Mouse (Mus musculus): ENCODE data around the gene Smyd3. TPM values are rescaled to one million over a fixed set of nuclear protein-coding genes. Genes with fewer than 3 reads are reported as not detected.

Gene Smyd3
- total and polyA plus RNA-seq, 2 experiments from 2014 or later, result 15.8 to 28.4 TPM

DNA sequence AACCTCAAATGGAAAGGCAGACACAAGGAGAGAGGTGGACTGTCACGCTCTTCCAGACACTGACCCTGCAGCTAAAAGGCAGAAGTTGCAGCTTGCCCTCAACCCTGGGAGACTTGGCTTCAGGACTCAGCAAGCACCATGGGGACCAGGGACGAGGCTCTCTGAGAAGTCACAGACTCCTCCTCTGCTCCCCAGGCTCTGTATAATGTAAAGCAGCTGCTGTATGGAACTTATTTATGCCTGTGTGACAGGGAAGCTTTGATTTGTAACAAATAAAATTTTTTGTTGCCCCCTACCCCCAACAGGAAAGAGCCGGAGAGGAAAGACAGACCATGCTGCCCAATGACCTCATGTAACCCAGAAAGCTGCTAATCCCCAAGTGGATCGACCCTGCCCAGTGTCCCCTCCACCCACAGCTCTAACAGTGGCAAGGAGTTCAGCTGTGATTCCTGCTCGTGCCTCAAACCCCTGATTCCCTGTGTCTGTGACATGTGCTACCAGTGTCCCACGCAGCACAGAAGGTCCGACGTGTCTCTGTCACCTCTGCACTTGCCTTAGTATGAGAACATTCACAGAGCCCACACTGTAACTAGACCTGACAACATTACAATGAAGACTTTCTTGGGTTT is 539.1 kb downstream of the Smyd3 start:
- DNase-seq (ENCODE audit: low spot score) (no peak), ATAC-seq (ENCODE audit: low FRiP score) (no peak)
- Histone ChIP-seq H3K4me3 (ENCODE audit: low read depth, low read length) (no peak overlapping the region), H3K27ac (ENCODE audit: low read depth, low read length) (no peak overlapping the region), H3K9ac (replicated peaks; ENCODE audit: low read length, poor library complexity, severe bottlenecking) (no peak overlapping the region), H3K4me1 (ENCODE audit: insufficient read depth, low read length) (no peaks in the 10 kb centered on the region), H3K27me3 (ENCODE audit: insufficient read depth, low read length) (no peaks in the 10 kb centered on the region), H3K4me2 (ENCODE audit: low read depth, low read length, poor library complexity, severe bottlenecking) (no peak overlapping the region), H3K9me3 (ENCODE audit: low read length) (no peaks in the 10 kb centered on the region), H3K36me3 (ENCODE audit: insufficient read depth, low read length) (no peaks in the 10 kb centered on the region)
- TF ChIP-seq CTCF (IDR thresholded peaks at IDR 0.05), result no peak
- WGBS, result 56% methylated on average over 8 of the region's 8 CpGs

DNA sequence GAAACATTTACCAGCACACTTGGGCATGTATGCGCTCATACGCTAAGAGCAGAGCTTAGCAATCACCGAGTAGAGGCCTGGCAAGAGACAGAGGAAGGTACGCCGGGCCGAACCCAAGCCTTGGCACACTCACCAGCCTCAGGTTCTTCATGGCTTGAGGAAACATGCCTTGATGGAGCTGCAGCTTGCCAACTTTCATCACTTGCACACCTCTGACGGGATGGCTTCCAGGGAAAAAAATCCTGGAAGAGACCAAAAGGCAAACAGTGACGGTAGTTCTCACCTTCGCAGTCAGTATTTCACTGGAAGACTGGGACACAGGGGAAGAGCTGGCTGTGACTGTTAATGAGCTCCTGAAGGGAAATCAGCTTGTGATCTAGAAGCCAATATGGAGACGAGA is 545.8 kb downstream of the Smyd3 start:
- Histone ChIP-seq H3K36me3 (ENCODE audit: insufficient read depth, low read length) (no peaks in the 10 kb centered on the region), H3K27me3 (ENCODE audit: insufficient read depth, low read length) (no peaks in the 10 kb centered on the region), H3K27ac (ENCODE audit: low read depth, low read length) (no peak overlapping the region), H3K4me3 (ENCODE audit: low read depth, low read length) (no peak overlapping the region), H3K4me2 (ENCODE audit: low read depth, low read length, poor library complexity, severe bottlenecking) (no peak overlapping the region), H3K9me3 (ENCODE audit: low read length) (no peaks in the 10 kb centered on the region), H3K9ac (replicated peaks; ENCODE audit: low read length, poor library complexity, severe bottlenecking) (no peak overlapping the region), H3K4me1 (ENCODE audit: insufficient read depth, low read length) (no peaks in the 10 kb centered on the region)
- DNase-seq (ENCODE audit: low spot score) (no peak), ATAC-seq (ENCODE audit: low FRiP score) (no peak)
- no peak for TF ChIP-seq CTCF (IDR thresholded peaks at IDR 0.05)
- 88% methylated on average over 10 of the region's 10 CpGs for WGBS

DNA sequence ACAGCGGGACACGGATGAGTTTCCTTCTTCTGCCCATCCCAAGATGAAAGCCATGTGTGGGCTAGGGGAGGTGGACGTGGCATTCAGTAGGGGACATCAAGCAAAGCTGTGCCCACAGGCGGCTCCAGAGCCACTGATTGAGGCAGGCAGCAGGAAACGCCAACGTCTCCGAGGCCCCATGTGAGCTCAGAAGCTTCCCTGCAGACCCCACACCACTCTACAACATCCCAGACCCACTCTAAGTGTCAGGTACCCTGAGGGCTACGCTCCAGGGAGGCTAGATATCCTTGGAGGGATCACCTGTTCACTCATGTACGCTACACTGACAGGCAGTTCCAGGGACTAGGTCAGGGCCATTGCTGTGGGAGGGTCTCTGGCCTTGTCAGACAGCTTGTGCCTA is 556.2 kb downstream of the Smyd3 start:
- Histone ChIP-seq H3K4me3 (ENCODE audit: low read depth, low read length) (no peak overlapping the region), H3K36me3 (ENCODE audit: insufficient read depth, low read length) (no peaks in the 10 kb centered on the region), H3K4me1 (ENCODE audit: insufficient read depth, low read length) (no peaks in the 10 kb centered on the region; the same call in none of the 2 replicates), H3K4me2 (ENCODE audit: low read depth, low read length, poor library complexity, severe bottlenecking) (no peak overlapping the region), H3K27me3 (ENCODE audit: insufficient read depth, low read length) (no peaks in the 10 kb centered on the region), H3K9ac (replicated peaks; ENCODE audit: low read length, poor library complexity, severe bottlenecking) (no peak overlapping the region), H3K27ac (ENCODE audit: low read depth, low read length) (no peak overlapping the region), H3K9me3 (ENCODE audit: low read length) (no peaks in the 10 kb centered on the region)
- DNase-seq (ENCODE audit: low spot score) (no peak), ATAC-seq (ENCODE audit: low FRiP score) (no peak)
- 72% methylated on average over 9 of the region's 9 CpGs for WGBS
- TF ChIP-seq CTCF (IDR thresholded peaks at IDR 0.05), result no peak

DNA sequence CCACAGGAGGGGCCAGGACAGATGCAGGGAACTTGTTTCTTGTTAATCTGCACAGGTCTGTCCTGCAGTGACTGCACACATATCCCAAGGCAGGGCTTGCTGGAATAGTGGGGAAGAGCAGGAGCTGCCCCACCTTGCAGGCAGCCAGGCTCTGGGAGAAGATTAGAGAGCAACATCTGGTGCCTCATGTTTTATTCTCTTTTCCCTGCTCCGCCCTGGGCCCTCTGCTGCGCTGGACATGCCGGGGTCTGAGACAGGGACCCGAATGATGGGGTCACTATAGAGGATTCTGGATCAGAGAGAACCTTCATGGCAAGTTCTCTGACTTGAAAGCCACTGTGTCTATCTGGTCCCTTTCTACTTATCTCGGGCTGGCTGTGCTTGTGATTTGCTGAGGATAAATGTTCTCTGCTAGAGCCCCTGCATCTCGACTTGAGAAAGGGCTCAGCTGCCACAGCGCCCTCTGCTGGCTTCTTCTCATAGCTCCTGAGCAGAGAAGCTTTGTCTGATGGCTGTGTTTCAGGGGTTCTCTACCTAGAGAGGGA is 557.8 kb downstream of the Smyd3 start:
- WGBS, result 25% methylated on average over 7 of the region's 7 CpGs
- no peak overlapping the region for H3K4me2 ChIP-seq (ENCODE audit: low read depth, low read length, poor library complexity, severe bottlenecking)
- peak; percentile 93 for DNase-seq (ENCODE audit: low spot score)
- peak; percentile 94 for TF ChIP-seq CTCF (IDR thresholded peaks at IDR 0.05)
- no peaks in the 10 kb centered on the region for H3K36me3 ChIP-seq (ENCODE audit: insufficient read depth, low read length)
- peak; percentile 49; the same call in 1 of the 2 replicates for ATAC-seq (ENCODE audit: low FRiP score)
- no peak overlapping the region for H3K27ac ChIP-seq (ENCODE audit: low read depth, low read length)
- H3K9me3 ChIP-seq (ENCODE audit: low read length), result no peaks in the 10 kb centered on the region
- no peak overlapping the region for H3K4me3 ChIP-seq (ENCODE audit: low read depth, low read length)
- H3K4me1 ChIP-seq (ENCODE audit: insufficient read depth, low read length), result no peaks in the 10 kb centered on the region; the same call in none of the 2 replicates
- H3K27me3 ChIP-seq (ENCODE audit: insufficient read depth, low read length), result no peaks in the 10 kb centered on the region
- H3K9ac ChIP-seq (replicated peaks; ENCODE audit: low read length, poor library complexity, severe bottlenecking), result no peak overlapping the region

DNA sequence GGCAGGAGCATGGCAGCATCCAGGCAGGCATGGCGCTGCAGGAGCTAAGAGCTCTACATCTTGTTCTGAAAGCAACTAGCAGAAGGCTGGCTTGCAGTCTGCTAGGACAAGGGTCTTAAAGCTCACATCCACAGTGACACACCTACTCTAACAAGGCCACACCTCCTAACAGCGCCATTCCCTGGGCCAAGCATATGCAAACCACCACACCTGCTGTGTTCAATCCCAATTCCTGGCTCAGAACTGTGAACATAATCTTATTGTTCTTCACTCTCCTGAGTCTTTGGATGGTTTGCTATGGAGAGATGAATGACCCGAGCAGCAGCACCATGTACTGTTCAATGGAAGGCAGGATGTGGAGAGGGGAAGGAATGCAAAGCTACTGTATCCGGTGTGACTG is 559.2 kb downstream of the Smyd3 start:
- Histone ChIP-seq H3K27me3 (ENCODE audit: insufficient read depth, low read length) (no peaks in the 10 kb centered on the region), H3K9ac (replicated peaks; ENCODE audit: low read length, poor library complexity, severe bottlenecking) (no peak overlapping the region), H3K4me3 (ENCODE audit: low read depth, low read length) (no peak overlapping the region), H3K9me3 (ENCODE audit: low read length) (no peaks in the 10 kb centered on the region), H3K27ac (ENCODE audit: low read depth, low read length) (no peak overlapping the region), H3K36me3 (ENCODE audit: insufficient read depth, low read length) (no peaks in the 10 kb centered on the region), H3K4me2 (ENCODE audit: low read depth, low read length, poor library complexity, severe bottlenecking) (no peak overlapping the region), H3K4me1 (ENCODE audit: insufficient read depth, low read length) (no peaks in the 10 kb centered on the region; the same call in none of the 2 replicates)
- WGBS, result 87% methylated on average over 4 of the region's 4 CpGs
- no peak for DNase-seq (ENCODE audit: low spot score)
- TF ChIP-seq CTCF (IDR thresholded peaks at IDR 0.05), result no peak
- ATAC-seq (ENCODE audit: low FRiP score), result no peak

DNA sequence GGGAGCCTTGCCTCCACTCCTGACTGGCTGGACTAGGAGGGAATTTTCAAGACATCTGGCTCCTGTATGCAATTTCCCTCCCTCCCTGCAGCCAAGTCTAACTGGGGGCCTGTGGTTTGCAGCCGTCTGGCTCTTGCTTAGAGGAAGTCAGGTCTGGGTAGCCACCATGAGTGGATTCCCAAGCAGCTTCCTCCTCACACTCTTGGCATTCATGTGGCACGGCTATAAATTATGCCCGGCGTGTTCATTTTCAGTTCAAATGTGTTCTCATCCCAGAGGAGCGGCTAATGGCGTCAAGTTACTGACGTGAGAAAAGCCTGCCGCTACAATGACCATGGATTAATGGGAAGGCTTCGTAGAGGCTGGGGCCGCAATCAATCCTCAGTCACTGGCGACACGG is 564.9 kb downstream of the Smyd3 start:
- no peak for TF ChIP-seq CTCF (IDR thresholded peaks at IDR 0.05)
- Histone ChIP-seq H3K27me3 (ENCODE audit: insufficient read depth, low read length) (no peaks in the 10 kb centered on the region), H3K9ac (replicated peaks; ENCODE audit: low read length, poor library complexity, severe bottlenecking) (no peak overlapping the region), H3K9me3 (ENCODE audit: low read length) (peaks cover 3% of the 10 kb centered on the region; the same call in 1 of the 2 replicates), H3K4me2 (ENCODE audit: low read depth, low read length, poor library complexity, severe bottlenecking) (no peak overlapping the region), H3K4me3 (ENCODE audit: low read depth, low read length) (no peak overlapping the region), H3K4me1 (ENCODE audit: insufficient read depth, low read length) (0 out of 2 replicates have a peak, but pooled peaks cover 3% of the 10 kb centered on the region), H3K27ac (ENCODE audit: low read depth, low read length) (no peak overlapping the region), H3K36me3 (ENCODE audit: insufficient read depth, low read length) (no peaks in the 10 kb centered on the region)
- WGBS, result 56% methylated on average over 12 of the region's 12 CpGs
- ATAC-seq (ENCODE audit: low FRiP score), result no peak
- peak; percentile 60 for DNase-seq (ENCODE audit: low spot score)

Data from midbrain, postnatal 0 days (tissue).